Mouse (Mus musculus): ENCODE data around the gene Gfer. TPM values are rescaled to one million over a fixed set of nuclear protein-coding genes. Genes with fewer than 3 reads are reported as not detected.
A peak's percentile ranks its signal among the peaks of the same experiment; 100 is the strongest.
"Not testable (repeated sequence)": the region's sequence is repeated elsewhere in the genome, so short reads cannot be mapped to it uniquely, and the experiment has no call there.

The Gfer gene
- polyA plus RNA-seq, 1 experiment from 2014 or later = 38.5 TPM

DNA sequence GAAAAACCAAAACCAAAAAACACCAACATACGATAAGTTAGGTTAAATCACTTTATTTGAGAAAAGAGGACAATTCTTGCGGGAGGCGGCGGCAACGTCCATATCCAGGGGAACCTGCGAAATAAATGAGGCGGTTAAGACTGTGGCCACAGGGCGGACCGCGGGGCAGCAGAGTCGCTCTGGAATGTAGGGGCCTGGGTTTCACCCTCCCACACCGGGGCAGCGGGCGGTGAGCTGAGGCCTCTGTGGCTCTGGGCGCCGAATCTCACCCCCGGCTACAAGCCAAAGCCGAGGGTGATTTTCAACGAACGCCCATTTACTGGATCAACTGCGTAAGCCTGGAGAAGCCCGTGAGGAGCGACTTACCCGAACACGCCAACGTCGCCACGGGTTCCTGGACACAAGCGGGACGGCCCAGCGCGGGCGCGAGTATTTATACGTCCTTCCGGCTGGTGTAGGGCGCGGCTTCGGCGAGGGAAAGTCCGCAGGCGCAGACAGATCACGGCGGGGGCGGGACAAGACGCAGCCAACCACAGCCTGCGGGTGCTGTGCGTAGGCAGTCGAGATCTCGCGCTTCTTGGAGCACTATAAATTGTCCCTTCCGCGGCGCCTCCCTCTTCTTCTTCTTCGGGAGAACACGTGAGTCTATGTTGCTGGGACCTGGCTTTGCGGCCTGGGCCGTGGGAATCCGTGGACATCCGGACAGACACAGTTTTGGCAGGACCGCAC lies 23.7 kb upstream of the Gfer start:
- under 1% methylated on average over 61 of the region's 61 CpGs for WGBS
- Histone ChIP-seq H3K9ac (replicated peaks; ENCODE audit: low read depth, low read length) (peak overlapping the region; percentile 84), H3K4me2 (replicated peaks; ENCODE audit: low read depth, low read length) (peak overlapping the region; percentile 84), H3K4me1 (ENCODE audit: control insufficient read depth, insufficient read depth, low read length) (peaks cover 17% of the 10 kb centered on the region; the same call in 1 of the 2 replicates), H3K27ac (ENCODE audit: low read length) (peak overlapping the region; percentile 85), H3K27me3 (ENCODE audit: control insufficient read depth, insufficient read depth, low read length) (no peaks in the 10 kb centered on the region), H3K36me3 (ENCODE audit: control insufficient read depth, insufficient read depth, low read length) (peaks cover 13% of the 10 kb centered on the region), H3K9me3 (ENCODE audit: control insufficient read depth, low read depth, low read length) (no peaks in the 10 kb centered on the region), H3K4me3 (ENCODE audit: low read depth, low read length) (peak overlapping the region; percentile 78)
- ATAC-seq (ENCODE audit: insufficient number of reproducible peaks, insufficient read depth, low FRiP score, low read depth) = peak; percentile 99

DNA sequence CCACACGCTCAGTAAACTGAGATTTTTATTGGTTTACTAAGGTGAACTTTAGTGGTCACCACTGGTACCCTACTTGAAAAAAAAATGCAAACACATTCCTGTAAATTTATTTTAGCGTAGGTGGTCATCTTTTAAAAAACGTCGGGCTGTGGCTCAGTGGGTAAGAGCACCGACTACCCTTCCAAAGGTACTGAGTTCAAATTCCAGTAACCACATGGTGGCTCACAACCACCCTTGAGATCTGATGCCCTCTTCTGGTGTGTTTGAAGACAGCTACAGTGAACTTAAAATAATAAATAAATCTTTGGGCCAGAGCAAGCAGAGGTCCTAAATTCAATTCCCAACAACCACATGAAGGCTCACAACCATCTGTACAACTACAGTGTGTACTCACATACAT lies 23.0 kb upstream of the Gfer start:
- H3K9ac ChIP-seq (replicated peaks; ENCODE audit: low read depth, low read length) = peak overlapping the region; percentile 84
- not testable (repeated sequence) for ATAC-seq (ENCODE audit: insufficient number of reproducible peaks, insufficient read depth, low FRiP score, low read depth)
- WGBS = 57% methylated on average over 5 of the region's 5 CpGs

DNA sequence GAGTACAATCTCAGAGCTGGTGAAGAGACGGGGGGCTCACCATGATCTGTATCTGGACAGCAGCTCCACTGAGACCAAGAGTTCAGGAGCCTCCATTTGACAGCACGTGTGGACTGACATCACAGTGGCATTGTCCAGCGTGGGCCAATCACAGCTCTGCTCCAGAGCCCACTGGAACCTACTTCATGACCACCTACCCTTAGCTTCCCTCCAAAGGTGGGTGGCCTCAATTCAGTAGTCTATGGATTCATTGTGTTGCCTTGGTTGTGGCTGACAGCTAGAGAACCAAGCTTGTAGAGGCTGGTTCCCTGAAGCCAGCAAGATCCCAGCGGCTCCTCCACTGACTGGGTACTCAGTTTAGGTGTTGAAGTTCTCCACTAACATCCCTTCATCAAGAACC lies 22.0 kb upstream of the Gfer start, which contains the start of the genes Rnf151 and Rps2:
Gene Rnf151, minus strand, starts transcription at position 121 of the 400 bp plus-strand sequence.
Gene Rps2, plus strand, starts transcription at position 174 of the 400 bp plus-strand sequence.
- WGBS = 83% methylated on average over 4 of the region's 4 CpGs
- Histone ChIP-seq H3K4me2 (replicated peaks; ENCODE audit: low read depth, low read length) (peak within 1 kb of the TSS; percentile 44), H3K9me3 (ENCODE audit: control insufficient read depth, low read depth, low read length) (no peaks in the 10 kb centered on the region), H3K27ac (ENCODE audit: low read length) (no peak within 1 kb of the TSS), H3K4me1 (ENCODE audit: control insufficient read depth, insufficient read depth, low read length) (peaks cover 12% of the 10 kb centered on the region; the same call in 1 of the 2 replicates), H3K9ac (replicated peaks; ENCODE audit: low read depth, low read length) (no peak within 1 kb of the TSS), H3K27me3 (ENCODE audit: control insufficient read depth, insufficient read depth, low read length) (no peaks in the 10 kb centered on the region), H3K36me3 (ENCODE audit: control insufficient read depth, insufficient read depth, low read length) (peaks cover 13% of the 10 kb centered on the region), H3K4me3 (ENCODE audit: low read depth, low read length) (peak within 1 kb of the TSS; percentile 78)
- no peak for ATAC-seq (ENCODE audit: insufficient number of reproducible peaks, insufficient read depth, low FRiP score, low read depth)

More for the DNA sequence above, 23.0 kb upstream of the Gfer start:
- Histone ChIP-seq H3K4me3 (ENCODE audit: low read depth, low read length) (peak overlapping the region; percentile 78), H3K4me1 (ENCODE audit: control insufficient read depth, insufficient read depth, low read length) (peaks cover 17% of the 10 kb centered on the region; the same call in 1 of the 2 replicates), H3K36me3 (ENCODE audit: control insufficient read depth, insufficient read depth, low read length) (peaks cover 13% of the 10 kb centered on the region), H3K4me2 (replicated peaks; ENCODE audit: low read depth, low read length) (peak overlapping the region; percentile 44)
- H3K9me3 ChIP-seq (ENCODE audit: control insufficient read depth, low read depth, low read length); H3K27me3 ChIP-seq (ENCODE audit: control insufficient read depth, insufficient read depth, low read length); H3K27ac ChIP-seq (ENCODE audit: low read length): not testable (repeated sequence)

DNA sequence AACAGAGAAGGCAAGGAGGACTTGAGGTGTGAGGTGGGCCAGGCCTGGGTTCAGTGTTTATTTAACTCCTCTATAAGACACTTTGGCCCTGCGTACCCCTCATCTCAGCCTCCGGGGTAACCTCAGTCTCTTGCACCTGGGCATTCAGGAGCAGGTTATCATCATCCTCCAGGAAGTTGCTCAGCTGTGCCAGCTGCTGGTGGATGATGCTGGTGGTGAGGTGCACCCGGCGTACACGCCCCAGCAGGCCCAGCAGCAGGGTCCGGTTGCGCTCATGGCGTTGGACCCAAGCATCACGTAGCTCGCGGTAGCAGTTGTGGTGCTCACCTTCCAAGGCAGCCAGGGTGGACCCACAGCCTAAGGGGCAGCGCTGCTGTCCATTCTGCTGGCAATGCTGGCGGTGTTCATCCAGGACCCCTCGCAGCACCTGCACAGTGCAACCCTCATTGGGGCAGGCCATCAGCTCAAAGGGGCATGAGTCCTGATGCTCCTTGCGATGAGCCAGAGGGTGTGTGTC lies 20.3 kb upstream of the Gfer start:
- Histone ChIP-seq H3K27ac (ENCODE audit: low read length) (no peak overlapping the region), H3K9ac (replicated peaks; ENCODE audit: low read depth, low read length) (no peak overlapping the region), H3K27me3 (ENCODE audit: control insufficient read depth, insufficient read depth, low read length) (no peaks in the 10 kb centered on the region), H3K9me3 (ENCODE audit: control insufficient read depth, low read depth, low read length) (no peaks in the 10 kb centered on the region), H3K4me2 (replicated peaks; ENCODE audit: low read depth, low read length) (no peak overlapping the region), H3K4me1 (ENCODE audit: control insufficient read depth, insufficient read depth, low read length) (0 out of 2 replicates have a peak, but pooled peaks cover under 1% of the 10 kb centered on the region), H3K4me3 (ENCODE audit: low read depth, low read length) (no peak overlapping the region), H3K36me3 (ENCODE audit: control insufficient read depth, insufficient read depth, low read length) (peaks cover 1% of the 10 kb centered on the region)
- 93% methylated on average over 15 of the region's 15 CpGs for WGBS
- no peak for ATAC-seq (ENCODE audit: insufficient number of reproducible peaks, insufficient read depth, low FRiP score, low read depth)

DNA sequence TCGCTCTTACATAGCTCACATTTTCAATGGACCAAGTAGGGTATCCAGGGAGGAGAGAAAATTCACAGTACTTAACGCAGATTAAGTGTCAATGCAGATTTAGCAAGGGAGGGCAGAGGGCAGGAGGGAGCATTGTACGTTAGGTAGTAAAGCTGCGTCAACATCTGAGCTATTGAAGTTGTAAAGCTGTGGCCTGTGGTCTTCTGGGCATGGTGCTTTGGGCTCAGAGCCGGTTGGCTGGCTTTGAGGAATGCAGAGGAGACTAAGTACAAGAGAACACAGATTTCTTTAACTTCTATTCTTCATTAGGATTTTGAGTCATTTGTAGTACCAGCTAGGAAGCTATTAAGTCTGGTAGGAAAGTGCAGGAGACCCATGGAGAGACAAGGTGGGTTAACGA lies 19.6 kb upstream of the Gfer start:
- Histone ChIP-seq H3K4me2 (replicated peaks; ENCODE audit: low read depth, low read length) (no peak overlapping the region), H3K4me1 (ENCODE audit: control insufficient read depth, insufficient read depth, low read length) (no peaks in the 10 kb centered on the region), H3K27me3 (ENCODE audit: control insufficient read depth, insufficient read depth, low read length) (no peaks in the 10 kb centered on the region), H3K27ac (ENCODE audit: low read length) (no peak overlapping the region), H3K9me3 (ENCODE audit: control insufficient read depth, low read depth, low read length) (no peaks in the 10 kb centered on the region), H3K36me3 (ENCODE audit: control insufficient read depth, insufficient read depth, low read length) (no peaks in the 10 kb centered on the region; the same call in none of the 2 replicates), H3K4me3 (ENCODE audit: low read depth, low read length) (no peak overlapping the region), H3K9ac (replicated peaks; ENCODE audit: low read depth, low read length) (no peak overlapping the region)
- 81% methylated on average over 6 of the region's 6 CpGs for WGBS
- ATAC-seq (ENCODE audit: insufficient number of reproducible peaks, insufficient read depth, low FRiP score, low read depth) = no peak

DNA sequence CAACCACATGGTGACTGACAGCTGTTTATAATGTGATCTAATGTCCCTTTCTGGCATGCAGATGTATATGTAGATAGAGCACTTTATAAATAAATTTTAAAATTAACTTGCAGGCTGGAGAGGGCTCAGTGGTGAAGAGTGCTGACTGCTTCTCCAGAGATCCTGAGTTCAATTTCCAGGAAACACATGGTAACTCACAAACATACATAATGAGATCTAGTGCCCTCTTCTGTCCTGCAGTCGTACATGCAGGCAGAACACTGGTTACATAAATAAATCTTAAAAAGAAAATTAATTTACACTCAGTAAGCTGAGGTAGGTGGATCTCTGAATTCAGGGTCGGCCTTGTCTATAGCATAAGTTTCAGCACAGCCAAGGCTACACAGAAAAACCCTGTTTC lies 12.7 kb upstream of the Gfer start:
- no peaks in the 10 kb centered on the region for H3K9me3 ChIP-seq (ENCODE audit: control insufficient read depth, low read depth, low read length)
- H3K27me3 ChIP-seq (ENCODE audit: control insufficient read depth, insufficient read depth, low read length) = no peaks in the 10 kb centered on the region
- 36% methylated on average over 2 of the region's 2 CpGs for WGBS
- H3K4me1 ChIP-seq (ENCODE audit: control insufficient read depth, insufficient read depth, low read length) = no peaks in the 10 kb centered on the region
- H3K4me3 ChIP-seq (ENCODE audit: low read depth, low read length) = no peak overlapping the region
- H3K9ac ChIP-seq (replicated peaks; ENCODE audit: low read depth, low read length) = no peak overlapping the region
- H3K36me3 ChIP-seq (ENCODE audit: control insufficient read depth, insufficient read depth, low read length) = peaks cover 13% of the 10 kb centered on the region
- no peak overlapping the region for H3K4me2 ChIP-seq (replicated peaks; ENCODE audit: low read depth, low read length)
- no peak for ATAC-seq (ENCODE audit: insufficient number of reproducible peaks, insufficient read depth, low FRiP score, low read depth)
- H3K27ac ChIP-seq (ENCODE audit: low read length) = no peak overlapping the region

DNA sequence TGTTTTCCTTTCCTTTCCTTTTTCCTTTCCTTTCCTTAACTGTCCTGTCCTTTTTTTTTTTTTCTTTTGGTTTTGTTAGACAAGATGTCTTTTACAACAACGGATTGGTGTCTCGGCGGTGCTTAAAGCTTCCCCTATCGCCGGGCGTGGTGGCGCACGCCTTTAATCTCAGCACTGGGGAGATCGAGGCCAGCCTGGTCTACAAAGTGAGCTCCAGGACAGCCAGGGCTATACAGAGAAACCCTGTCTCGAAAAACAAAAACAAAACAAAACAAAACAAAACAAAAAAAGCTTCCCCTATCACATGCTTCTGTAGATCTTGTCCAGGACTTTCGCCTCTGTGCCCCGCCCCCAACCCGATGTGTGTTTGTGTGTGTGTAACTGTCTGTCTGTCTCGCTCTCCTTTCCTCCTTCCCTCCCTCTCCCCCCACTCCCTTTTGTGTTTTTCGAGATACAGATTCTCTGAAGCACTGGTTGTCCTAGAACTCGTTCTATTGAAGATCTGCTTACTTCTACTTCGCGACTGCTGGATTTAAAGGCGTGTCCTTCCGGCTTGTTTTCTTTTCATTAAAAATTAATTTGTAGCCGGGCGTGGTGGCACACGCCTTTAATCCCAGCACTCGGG lies 12.0 kb upstream of the Gfer start:
- Histone ChIP-seq H3K36me3 (ENCODE audit: control insufficient read depth, insufficient read depth, low read length) (peaks cover 15% of the 10 kb centered on the region), H3K4me2 (replicated peaks; ENCODE audit: low read depth, low read length) (peak overlapping the region; percentile 78), H3K4me3 (ENCODE audit: low read depth, low read length) (peak overlapping the region; percentile 61), H3K9me3 (ENCODE audit: control insufficient read depth, low read depth, low read length) (no peaks in the 10 kb centered on the region), H3K27me3 (ENCODE audit: control insufficient read depth, insufficient read depth, low read length) (no peaks in the 10 kb centered on the region), H3K4me1 (ENCODE audit: control insufficient read depth, insufficient read depth, low read length) (no peaks in the 10 kb centered on the region), H3K27ac (ENCODE audit: low read length) (peak overlapping the region; percentile 68; the same call in 1 of the 2 replicates), H3K9ac (replicated peaks; ENCODE audit: low read depth, low read length) (peak overlapping the region; percentile 49; the same call in 1 of the 2 replicates)
- no peak for ATAC-seq (ENCODE audit: insufficient number of reproducible peaks, insufficient read depth, low FRiP score, low read depth)
- WGBS = 5% methylated on average over 24 of the region's 24 CpGs

DNA sequence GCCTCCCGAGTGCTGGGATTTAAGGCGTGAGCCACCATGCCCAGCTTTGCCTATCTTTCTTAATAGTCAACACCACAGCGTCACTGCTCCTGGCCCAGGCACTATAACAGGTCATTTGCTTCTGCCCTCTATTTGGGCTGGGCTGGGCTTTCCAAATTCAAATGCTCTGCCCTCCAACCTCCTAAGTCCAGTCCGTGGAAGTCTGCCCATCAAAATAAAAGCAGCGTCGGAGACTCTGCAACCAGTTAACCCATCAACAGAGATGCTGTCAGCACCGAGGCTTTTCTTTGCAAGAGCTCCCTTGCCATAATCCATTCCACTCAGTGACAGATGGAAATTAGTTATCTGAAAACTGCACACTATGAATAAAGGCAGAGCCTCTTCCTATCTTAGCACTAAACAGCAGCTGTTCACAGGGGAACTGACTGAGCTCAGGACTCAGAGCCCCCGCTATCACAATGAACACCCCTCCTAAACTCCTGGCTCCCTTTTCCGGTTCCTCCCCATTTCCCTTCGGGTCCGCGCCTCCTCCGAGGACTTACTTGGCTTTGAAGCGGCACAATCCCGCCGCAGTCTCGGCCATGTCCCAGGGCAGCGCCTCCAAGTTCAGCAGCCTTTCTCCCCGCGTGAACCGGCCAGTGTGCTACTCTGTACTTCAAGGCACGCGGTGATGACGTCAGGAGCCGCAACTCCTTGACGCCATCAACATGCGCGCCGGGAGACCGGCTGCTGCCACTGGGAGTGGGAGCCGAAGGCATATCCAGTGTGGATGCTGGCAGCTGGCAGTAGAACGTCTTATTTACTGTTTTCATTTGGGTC lies 11.2 kb upstream of the Gfer start, which contains the start of gene Tbl3:
Gene Tbl3, minus strand, starts transcription at position 679 of the 819 bp plus-strand sequence.
- H3K27me3 ChIP-seq (ENCODE audit: control insufficient read depth, insufficient read depth, low read length) = no peaks in the 10 kb centered on the region
- peaks cover 21% of the 10 kb centered on the region for H3K36me3 ChIP-seq (ENCODE audit: control insufficient read depth, insufficient read depth, low read length)
- ATAC-seq (ENCODE audit: insufficient number of reproducible peaks, insufficient read depth, low FRiP score, low read depth) = peak; percentile 90
- peak within 1 kb of the TSS; percentile 49 for H3K9ac ChIP-seq (replicated peaks; ENCODE audit: low read depth, low read length)
- H3K27ac ChIP-seq (ENCODE audit: low read length) = peak within 1 kb of the TSS; percentile 68
- peak within 1 kb of the TSS; percentile 61 for H3K4me3 ChIP-seq (ENCODE audit: low read depth, low read length)
- H3K4me2 ChIP-seq (replicated peaks; ENCODE audit: low read depth, low read length) = peak within 1 kb of the TSS; percentile 78
- no peaks in the 10 kb centered on the region for H3K4me1 ChIP-seq (ENCODE audit: control insufficient read depth, insufficient read depth, low read length)
- 3% methylated on average over 32 of the region's 32 CpGs for WGBS
- H3K9me3 ChIP-seq (ENCODE audit: control insufficient read depth, low read depth, low read length) = no peaks in the 10 kb centered on the region
